Mouse (Mus musculus): ENCODE data around the gene Gm15557. TPM values are rescaled to one million over a fixed set of nuclear protein-coding genes. Genes with fewer than 3 reads are reported as not detected.

Gm15557 gene
- polyA plus RNA-seq, 1 experiment from 2014 or later, result not detected

DNA sequence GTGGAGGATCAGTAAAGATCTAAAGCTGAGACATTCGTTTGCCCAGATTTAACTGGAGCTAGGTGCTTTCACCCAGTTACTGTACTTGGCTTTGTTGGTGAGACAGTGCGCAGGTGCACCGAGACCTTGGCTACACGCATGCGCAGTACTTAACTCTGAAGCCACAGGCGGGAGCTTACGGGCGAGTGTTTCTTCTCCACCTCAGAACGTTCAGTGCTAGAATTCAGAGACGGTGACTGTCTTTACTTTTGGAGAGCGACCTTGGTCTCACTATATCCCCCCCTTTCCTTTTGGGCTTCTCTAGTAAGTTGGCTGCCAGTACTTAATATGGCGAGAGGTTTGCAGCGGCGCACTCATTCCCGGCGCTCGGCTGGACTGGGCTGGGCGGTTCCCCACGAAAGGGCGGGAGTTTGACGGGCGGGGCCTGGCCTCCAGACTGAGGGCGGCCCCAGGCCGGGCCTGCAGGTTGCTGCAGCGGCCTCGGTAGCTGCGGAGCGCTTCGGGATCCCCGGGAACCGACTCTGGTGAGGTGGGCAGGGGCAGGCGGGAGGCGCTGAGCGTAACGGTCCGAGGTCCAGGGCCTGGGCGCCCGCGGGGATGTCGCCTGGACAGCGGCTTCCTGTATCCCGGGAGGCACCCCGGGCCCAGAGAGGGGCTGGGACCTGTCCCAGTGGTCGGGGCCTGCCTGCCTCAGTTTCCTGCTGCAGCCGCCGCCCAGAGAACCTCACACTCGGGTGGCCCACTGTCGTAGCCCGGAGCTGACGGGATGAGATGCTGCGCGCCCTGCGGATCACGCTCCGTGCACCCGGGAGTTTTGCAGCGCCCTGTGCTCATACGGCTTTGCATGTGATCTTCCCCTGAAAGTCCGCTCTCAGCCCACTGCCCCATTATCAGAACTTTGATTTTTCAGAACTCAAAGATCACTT, 15.9 kb downstream of the Gm15557 start, which contains the start of gene Cep250:
Cep250 (plus strand) TSS at position 325 of the 926 bp plus-strand sequence.
- Histone ChIP-seq H3K4me3 (peak within 1 kb of the TSS; percentile 92), H3K36me3 (peaks cover 7% of the 10 kb centered on the region), H3K4me2 (peak within 1 kb of the TSS; percentile 77), H3K9ac (peak within 1 kb of the TSS; percentile 98), H3K27me3 (replicated peaks) (peaks cover 3% of the 10 kb centered on the region; the same call in 1 of the 2 replicates), H3K4me1 (replicated peaks) (peaks cover 7% of the 10 kb centered on the region; the same call in 1 of the 2 replicates), H3K9me3 (replicated peaks) (no peaks in the 10 kb centered on the region), H3K27ac (ENCODE audit: poor library complexity, severe bottlenecking) (peak within 1 kb of the TSS; percentile 86)
- peak; percentile 97 for ATAC-seq (ENCODE audit: insufficient number of reproducible peaks, low FRiP score)
- under 1% methylated on average over 59 of the region's 59 CpGs for WGBS

DNA sequence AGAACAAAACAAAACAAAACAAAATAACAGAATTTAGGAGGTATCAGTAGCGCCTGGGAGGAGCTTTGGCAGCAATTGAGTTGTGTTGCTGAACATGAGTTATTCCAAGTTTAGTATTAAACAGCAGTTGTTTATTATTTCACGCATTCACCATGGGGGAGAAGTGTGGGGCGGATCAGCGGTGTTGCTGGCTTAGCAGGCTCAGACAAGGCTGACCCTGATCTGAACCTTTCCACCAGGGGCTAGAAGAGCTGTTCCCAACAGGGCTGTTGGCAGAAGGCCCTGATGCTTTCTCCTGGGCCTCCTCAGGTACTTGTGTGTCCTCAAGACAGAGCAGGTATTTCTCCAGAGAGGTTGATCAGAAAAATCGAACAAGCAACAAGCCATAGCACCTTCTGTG, 19.5 kb downstream of the Gm15557 start:
- Histone ChIP-seq H3K4me3 (no peak overlapping the region), H3K4me2 (no peak overlapping the region), H3K27ac (ENCODE audit: poor library complexity, severe bottlenecking) (no peak overlapping the region), H3K9me3 (replicated peaks) (no peaks in the 10 kb centered on the region), H3K27me3 (replicated peaks) (no peaks in the 10 kb centered on the region), H3K36me3 (peaks cover 38% of the 10 kb centered on the region), H3K9ac (no peak overlapping the region), H3K4me1 (replicated peaks) (peaks cover 7% of the 10 kb centered on the region; the same call in 1 of the 2 replicates)
- WGBS, result 83% methylated on average over 5 of the region's 5 CpGs
- no peak for ATAC-seq (ENCODE audit: insufficient number of reproducible peaks, low FRiP score)

DNA sequence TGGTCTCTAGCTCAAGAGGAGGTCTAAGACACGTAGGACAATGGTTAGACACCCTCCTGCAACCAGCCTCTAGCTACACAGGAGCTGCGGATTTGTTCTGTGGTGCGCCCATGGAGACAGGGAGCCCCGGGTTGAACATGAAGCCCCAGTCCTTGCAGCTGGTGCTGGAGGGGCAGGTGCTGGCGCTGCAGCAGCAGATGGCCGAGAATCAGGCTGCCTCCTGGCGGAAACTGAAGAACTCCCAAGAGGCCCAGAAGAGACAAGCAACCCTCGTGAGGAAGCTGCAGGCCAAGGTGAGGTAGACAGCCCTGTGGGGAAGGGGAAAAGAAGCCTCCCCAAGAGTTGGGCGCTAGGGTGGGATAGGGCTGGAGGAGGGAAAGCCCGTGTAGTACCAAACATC, 21.3 kb downstream of the Gm15557 start:
- Histone ChIP-seq H3K9me3 (replicated peaks) (no peaks in the 10 kb centered on the region), H3K4me3 (no peak overlapping the region), H3K27me3 (replicated peaks) (no peaks in the 10 kb centered on the region), H3K9ac (no peak overlapping the region), H3K4me2 (no peak overlapping the region), H3K4me1 (replicated peaks) (peaks cover 7% of the 10 kb centered on the region; the same call in 1 of the 2 replicates), H3K27ac (ENCODE audit: poor library complexity, severe bottlenecking) (no peak overlapping the region), H3K36me3 (peaks cover 54% of the 10 kb centered on the region)
- ATAC-seq (ENCODE audit: insufficient number of reproducible peaks, low FRiP score), result no peak
- WGBS, result 85% methylated on average over 10 of the region's 10 CpGs

DNA sequence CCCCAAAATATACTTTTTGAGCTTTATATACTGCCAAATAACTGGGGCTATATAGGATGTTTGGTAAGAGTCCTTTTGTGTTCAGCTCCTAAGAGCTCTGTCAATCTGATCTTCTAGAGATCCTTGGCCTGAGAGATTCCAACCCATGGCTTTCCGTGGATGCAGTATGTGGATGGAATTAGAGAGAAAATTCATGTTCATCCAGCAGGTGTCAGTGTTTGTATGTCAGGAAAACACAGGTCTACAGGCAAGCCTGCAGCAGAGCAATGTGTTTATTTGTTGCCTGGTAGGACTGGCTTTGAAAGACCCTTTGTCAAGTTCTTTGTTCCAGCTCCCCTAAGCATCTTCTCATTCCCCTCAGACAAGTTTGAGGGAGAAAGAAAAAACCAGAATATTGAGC, 22.5 kb downstream of the Gm15557 start:
- Histone ChIP-seq H3K27ac (ENCODE audit: poor library complexity, severe bottlenecking) (no peak overlapping the region), H3K4me3 (no peak overlapping the region), H3K9me3 (replicated peaks) (no peaks in the 10 kb centered on the region), H3K9ac (no peak overlapping the region), H3K27me3 (replicated peaks) (no peaks in the 10 kb centered on the region), H3K4me2 (no peak overlapping the region), H3K36me3 (peaks cover 65% of the 10 kb centered on the region), H3K4me1 (replicated peaks) (peaks cover under 1% of the 10 kb centered on the region; the same call in 1 of the 2 replicates)
- WGBS, result 40% methylated on average over 1 of the region's 1 CpGs
- ATAC-seq (ENCODE audit: insufficient number of reproducible peaks, low FRiP score), result no peak

DNA sequence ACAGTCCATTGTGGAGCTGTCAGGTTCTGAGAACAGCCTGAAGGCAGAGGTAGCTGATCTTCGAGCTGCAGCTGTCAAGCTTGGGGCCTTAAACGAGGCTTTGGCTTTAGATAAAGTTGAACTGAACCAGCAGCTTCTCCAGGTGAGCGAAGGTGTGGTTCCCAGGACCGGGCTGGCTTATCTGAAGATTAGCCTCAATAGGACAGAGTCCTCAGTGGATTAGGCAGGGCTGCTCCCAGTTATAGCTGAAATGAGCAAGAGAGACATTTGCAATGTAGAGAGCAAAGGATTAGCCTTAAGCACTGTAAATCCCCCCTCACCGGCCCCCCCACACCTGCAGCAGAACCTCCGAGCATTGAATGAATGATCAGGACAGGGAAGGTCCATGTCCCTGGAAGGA, 32.8 kb downstream of the Gm15557 start:
- Histone ChIP-seq H3K4me2 (no peak overlapping the region), H3K9ac (no peak overlapping the region), H3K27ac (ENCODE audit: poor library complexity, severe bottlenecking) (no peak overlapping the region), H3K27me3 (replicated peaks) (no peaks in the 10 kb centered on the region), H3K4me1 (replicated peaks) (no peaks in the 10 kb centered on the region), H3K36me3 (peaks cover 89% of the 10 kb centered on the region), H3K4me3 (no peak overlapping the region), H3K9me3 (replicated peaks) (no peaks in the 10 kb centered on the region)
- 80% methylated on average over 6 of the region's 6 CpGs for WGBS
- ATAC-seq (ENCODE audit: insufficient number of reproducible peaks, low FRiP score), result no peak

DNA sequence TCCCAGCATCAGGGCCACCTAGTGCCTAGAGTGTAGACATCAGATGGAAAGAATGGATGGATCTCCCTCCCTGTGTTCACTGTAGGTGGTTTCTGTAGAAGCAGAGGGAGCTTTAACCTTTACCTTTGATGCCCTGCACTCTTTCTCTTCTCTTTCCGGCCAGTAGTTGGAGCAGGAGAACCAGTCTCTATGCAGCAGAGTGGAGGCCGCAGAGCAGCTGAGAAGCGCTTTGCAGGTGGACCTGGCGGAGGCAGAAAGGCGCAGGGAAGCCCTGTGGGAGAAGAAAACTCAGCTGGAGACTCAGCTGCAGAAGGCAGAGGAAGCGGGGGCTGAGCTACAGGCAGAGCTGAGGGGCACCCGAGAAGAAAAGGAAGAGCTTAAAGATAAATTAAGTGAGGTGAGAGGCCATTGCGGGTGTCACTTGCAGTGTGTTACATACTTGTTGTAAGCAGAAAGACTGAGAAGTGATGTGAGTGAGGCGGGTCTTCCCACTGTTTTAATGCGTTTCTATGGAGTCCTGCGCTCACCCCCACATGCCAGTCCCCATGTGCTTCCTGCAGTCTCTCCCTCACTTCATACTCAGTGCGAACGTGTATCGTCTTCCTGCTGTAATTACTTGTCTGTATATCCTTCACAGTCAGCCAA, 33.7 kb downstream of the Gm15557 start:
- WGBS, result 84% methylated on average over 14 of the region's 14 CpGs
- H3K27me3 ChIP-seq (replicated peaks), result no peaks in the 10 kb centered on the region
- H3K4me1 ChIP-seq (replicated peaks), result no peaks in the 10 kb centered on the region
- H3K36me3 ChIP-seq, result peaks cover 85% of the 10 kb centered on the region
- H3K9ac ChIP-seq, result no peak overlapping the region
- no peak overlapping the region for H3K4me2 ChIP-seq
- no peak overlapping the region for H3K27ac ChIP-seq (ENCODE audit: poor library complexity, severe bottlenecking)
- ATAC-seq (ENCODE audit: insufficient number of reproducible peaks, low FRiP score), result no peak
- no peak overlapping the region for H3K4me3 ChIP-seq
- H3K9me3 ChIP-seq (replicated peaks), result no peaks in the 10 kb centered on the region

DNA sequence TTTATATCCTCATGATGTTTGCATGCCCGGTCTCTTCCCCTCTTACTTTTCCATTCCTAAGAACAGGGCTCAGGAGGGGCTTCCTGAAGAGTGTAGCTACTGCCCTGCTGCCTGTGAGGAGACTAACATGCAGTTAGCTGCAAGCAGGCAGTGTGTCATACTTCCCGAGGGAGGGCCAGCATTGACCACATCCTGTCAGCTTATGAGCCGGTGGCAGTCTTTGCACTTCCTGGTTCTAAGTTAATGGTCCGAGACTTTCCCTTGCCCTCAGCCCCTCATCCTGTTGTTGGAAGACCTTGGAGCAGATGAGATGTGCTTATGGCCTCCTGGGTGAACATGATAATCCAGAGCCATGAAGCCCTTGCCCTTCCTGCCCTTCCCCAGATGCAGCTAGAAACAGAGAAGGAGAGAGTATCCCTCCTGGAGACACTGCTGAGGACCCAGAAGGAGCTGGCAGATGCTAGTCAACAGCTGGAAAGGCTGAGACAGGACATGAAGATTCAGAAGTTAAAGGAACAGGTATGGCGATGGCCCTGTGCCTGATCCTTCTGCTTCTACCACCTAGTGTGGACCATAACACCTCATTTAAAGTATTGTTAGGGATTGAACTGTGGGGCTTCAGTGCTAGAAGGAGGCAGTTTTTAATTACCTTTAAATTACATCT, 38.9 kb downstream of the Gm15557 start:
- Histone ChIP-seq H3K9ac (no peak overlapping the region), H3K27me3 (replicated peaks) (no peaks in the 10 kb centered on the region), H3K4me1 (replicated peaks) (no peaks in the 10 kb centered on the region), H3K4me2 (no peak overlapping the region), H3K4me3 (no peak overlapping the region), H3K36me3 (peaks cover 88% of the 10 kb centered on the region), H3K27ac (ENCODE audit: poor library complexity, severe bottlenecking) (no peak overlapping the region), H3K9me3 (replicated peaks) (no peaks in the 10 kb centered on the region)
- peak; percentile 48; the same call in 1 of the 2 replicates for ATAC-seq (ENCODE audit: insufficient number of reproducible peaks, low FRiP score)
- WGBS, result 70% methylated on average over 5 of the region's 5 CpGs

DNA sequence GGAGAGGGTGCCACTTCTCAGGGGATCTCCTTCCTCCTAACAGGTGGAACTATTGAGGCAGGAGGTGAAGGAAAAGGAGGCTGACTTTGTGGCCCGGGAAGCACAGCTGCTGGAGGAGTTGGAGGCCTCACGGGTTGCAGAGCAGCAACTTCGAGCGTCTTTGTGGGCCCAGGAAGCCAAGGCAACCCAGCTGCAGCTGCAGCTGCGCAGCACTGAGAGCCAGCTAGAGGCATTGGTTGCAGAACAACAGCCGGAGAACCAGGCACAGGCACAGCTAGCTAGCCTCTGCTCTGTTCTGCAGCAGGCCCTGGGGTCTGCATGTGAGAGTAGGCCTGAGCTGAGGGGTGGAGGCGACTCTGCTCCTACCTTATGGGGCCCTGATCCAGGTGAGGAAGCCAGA, 45.2 kb downstream of the Gm15557 start:
- Histone ChIP-seq H3K4me2 (no peak overlapping the region), H3K4me3 (no peak overlapping the region), H3K27me3 (replicated peaks) (no peaks in the 10 kb centered on the region), H3K36me3 (peaks cover 92% of the 10 kb centered on the region), H3K9ac (no peak overlapping the region), H3K4me1 (replicated peaks) (peaks cover 8% of the 10 kb centered on the region), H3K9me3 (replicated peaks) (no peaks in the 10 kb centered on the region), H3K27ac (ENCODE audit: poor library complexity, severe bottlenecking) (no peak overlapping the region)
- no peak for ATAC-seq (ENCODE audit: insufficient number of reproducible peaks, low FRiP score)
- 87% methylated on average over 7 of the region's 7 CpGs for WGBS

DNA sequence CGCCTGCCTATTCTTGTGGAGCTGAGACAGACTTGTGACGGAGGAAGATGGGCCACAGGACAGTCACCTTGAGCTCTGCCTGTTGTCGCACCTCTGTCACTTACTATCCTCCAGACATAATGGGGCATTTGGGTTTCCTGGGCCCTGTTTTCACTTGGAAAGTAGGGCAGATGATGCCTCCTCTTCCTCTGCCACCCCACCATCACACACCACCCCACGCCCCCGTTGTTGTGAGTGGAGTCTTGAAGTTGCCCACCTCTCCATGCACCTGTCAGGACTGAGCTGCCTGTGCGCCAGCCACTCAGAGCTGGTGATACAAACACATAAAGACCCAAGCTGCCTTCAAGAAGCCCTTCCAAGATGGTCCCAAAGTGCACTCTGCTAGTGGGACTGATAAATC, 46.6 kb downstream of the Gm15557 start:
- H3K9ac ChIP-seq, result no peak overlapping the region
- H3K9me3 ChIP-seq (replicated peaks), result no peaks in the 10 kb centered on the region
- ATAC-seq (ENCODE audit: insufficient number of reproducible peaks, low FRiP score), result no peak
- H3K36me3 ChIP-seq, result peaks cover 94% of the 10 kb centered on the region
- no peak overlapping the region for H3K27ac ChIP-seq (ENCODE audit: poor library complexity, severe bottlenecking)
- no peak overlapping the region for H3K4me3 ChIP-seq
- peaks cover 8% of the 10 kb centered on the region for H3K4me1 ChIP-seq (replicated peaks)
- no peaks in the 10 kb centered on the region for H3K27me3 ChIP-seq (replicated peaks)
- WGBS, result 92% methylated on average over 6 of the region's 6 CpGs
- H3K4me2 ChIP-seq, result no peak overlapping the region

DNA sequence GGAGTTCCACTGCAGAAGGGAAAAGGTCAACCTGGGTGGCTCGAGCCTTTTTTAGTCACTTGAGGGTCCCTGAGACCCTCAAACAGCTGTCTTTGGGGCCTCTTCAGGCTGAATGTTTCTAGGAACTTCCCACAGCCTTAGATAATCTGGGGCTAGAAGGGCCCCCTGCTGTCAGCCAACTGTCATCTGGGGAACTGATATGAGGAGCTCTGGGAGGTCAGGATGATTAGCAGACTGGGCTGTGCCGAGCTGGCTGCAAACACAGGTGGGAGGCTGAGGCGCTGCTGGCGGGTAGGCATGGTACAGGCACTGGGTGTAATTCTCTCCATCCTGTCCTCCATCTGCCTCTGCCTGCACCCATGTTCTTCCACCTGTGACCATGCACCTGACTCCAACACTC, 48.6 kb downstream of the Gm15557 start:
- ATAC-seq (ENCODE audit: insufficient number of reproducible peaks, low FRiP score), result peak; percentile 65
- H3K4me1 ChIP-seq (replicated peaks), result peaks cover 8% of the 10 kb centered on the region
- H3K4me3 ChIP-seq, result no peak overlapping the region
- no peak overlapping the region for H3K27ac ChIP-seq (ENCODE audit: poor library complexity, severe bottlenecking)
- H3K36me3 ChIP-seq, result peaks cover 94% of the 10 kb centered on the region
- 16% methylated on average over 4 of the region's 4 CpGs for whole genome bisulfite sequencing
- H3K4me2 ChIP-seq, result peak overlapping the region; percentile 29; the same call in 1 of the 2 replicates
- H3K27me3 ChIP-seq (replicated peaks), result no peaks in the 10 kb centered on the region
- no peaks in the 10 kb centered on the region for H3K9me3 ChIP-seq (replicated peaks)
- H3K9ac ChIP-seq, result no peak overlapping the region

DNA sequence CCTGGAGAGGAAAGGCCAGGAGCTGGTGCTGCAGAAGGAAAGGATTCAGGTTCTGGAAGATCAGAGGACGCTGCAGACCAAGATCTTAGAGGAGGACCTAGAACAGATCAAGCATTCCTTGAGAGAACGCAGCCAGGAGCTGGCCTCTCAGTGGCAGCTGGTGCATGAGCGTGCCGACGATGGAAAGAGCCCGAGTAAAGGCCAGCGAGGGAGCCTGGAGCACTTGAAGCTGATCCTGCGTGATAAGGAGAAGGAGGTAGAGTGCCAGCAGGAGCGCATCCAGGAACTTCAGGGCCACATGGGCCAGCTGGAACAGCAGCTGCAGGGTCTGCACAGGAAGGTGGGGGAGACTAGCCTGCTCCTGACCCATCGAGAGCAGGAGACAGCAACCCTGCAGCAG, 50.6 kb downstream of the Gm15557 start:
- no peaks in the 10 kb centered on the region for H3K9me3 ChIP-seq (replicated peaks)
- peaks cover 8% of the 10 kb centered on the region for H3K4me1 ChIP-seq (replicated peaks)
- no peak overlapping the region for H3K4me2 ChIP-seq
- no peak for ATAC-seq (ENCODE audit: insufficient number of reproducible peaks, low FRiP score)
- no peak overlapping the region for H3K27ac ChIP-seq (ENCODE audit: poor library complexity, severe bottlenecking)
- H3K27me3 ChIP-seq (replicated peaks), result no peaks in the 10 kb centered on the region
- no peak overlapping the region for H3K4me3 ChIP-seq
- 0 out of 2 replicates have a peak overlapping the region, but pooled peaks have one; percentile 9 for H3K9ac ChIP-seq
- H3K36me3 ChIP-seq, result peaks cover 94% of the 10 kb centered on the region
- WGBS, result 75% methylated on average over 10 of the region's 10 CpGs

Data from heart, embryonic 12.5 days (tissue).